Mouse (Mus musculus): ENCODE data around the gene Cygb. TPM values are rescaled to one million over a fixed set of nuclear protein-coding genes. Genes with fewer than 3 reads are reported as not detected.
A peak's percentile ranks its signal among the peaks of the same experiment; 100 is the strongest.
"Not testable (repeated sequence)": the region's sequence is repeated elsewhere in the genome, so short reads cannot be mapped to it uniquely, and the experiment has no call there.

Cygb gene
- polyA plus RNA-seq, 1 experiment = 3.4 TPM

DNA sequence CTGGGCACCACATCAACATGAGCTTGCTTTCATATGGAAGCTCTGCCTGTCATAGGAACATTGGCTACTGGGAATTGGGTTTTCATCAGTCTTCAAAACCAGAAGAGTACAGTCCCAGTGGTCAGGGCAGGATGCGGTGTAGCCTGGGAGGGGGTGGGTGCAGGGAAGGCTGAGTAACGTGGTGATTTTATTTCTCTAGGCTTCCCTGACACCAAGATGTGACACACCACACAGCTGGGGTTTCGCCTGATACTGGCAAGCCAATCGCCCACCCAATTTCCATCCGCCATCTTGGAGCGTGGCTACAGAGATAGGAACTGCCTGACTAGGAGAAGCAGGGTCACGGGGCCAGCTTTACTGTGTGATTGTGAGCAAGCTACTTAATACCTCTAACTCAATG lies 35.4 kb downstream of the Cygb start:
- peaks cover 38% of the 10 kb centered on the region for H3K4me1 ChIP-seq (ENCODE audit: control insufficient read depth, insufficient read depth, low read length)
- no peak overlapping the region for H3K4me3 ChIP-seq (replicated peaks; ENCODE audit: control insufficient read depth, low read depth, low read length)
- H3K27ac ChIP-seq (ENCODE audit: control insufficient read depth, insufficient read depth, low read depth, low read length, poor library complexity) = no peak overlapping the region
- WGBS = 73% methylated on average over 7 of the region's 7 CpGs
- no peak for TF ChIP-seq POLR2A (IDR thresholded peaks at IDR 0.05; ENCODE audit: borderline replicate concordance, control insufficient read depth, low read depth, low read length)
- no peak for TF ChIP-seq CTCF (IDR thresholded peaks at IDR 0.05; ENCODE audit: control insufficient read depth, insufficient read depth, low read length)

GRCm38 (mm10) chr11:116617641-116618040 lies 36.5 kb downstream of the Cygb start:
- 16% methylated on average over 7 of the region's 7 CpGs for WGBS
- TF ChIP-seq CTCF (IDR thresholded peaks at IDR 0.05; ENCODE audit: control insufficient read depth, insufficient read depth, low read length) = no peak
- TF ChIP-seq POLR2A (IDR thresholded peaks at IDR 0.05; ENCODE audit: borderline replicate concordance, control insufficient read depth, low read depth, low read length) = no peak
- Histone ChIP-seq H3K4me3 (replicated peaks; ENCODE audit: control insufficient read depth, low read depth, low read length) (no peak overlapping the region), H3K4me1 (ENCODE audit: control insufficient read depth, insufficient read depth, low read length) (peaks cover 36% of the 10 kb centered on the region), H3K27ac (ENCODE audit: control insufficient read depth, insufficient read depth, low read depth, low read length, poor library complexity) (peak overlapping the region; percentile 77)

DNA sequence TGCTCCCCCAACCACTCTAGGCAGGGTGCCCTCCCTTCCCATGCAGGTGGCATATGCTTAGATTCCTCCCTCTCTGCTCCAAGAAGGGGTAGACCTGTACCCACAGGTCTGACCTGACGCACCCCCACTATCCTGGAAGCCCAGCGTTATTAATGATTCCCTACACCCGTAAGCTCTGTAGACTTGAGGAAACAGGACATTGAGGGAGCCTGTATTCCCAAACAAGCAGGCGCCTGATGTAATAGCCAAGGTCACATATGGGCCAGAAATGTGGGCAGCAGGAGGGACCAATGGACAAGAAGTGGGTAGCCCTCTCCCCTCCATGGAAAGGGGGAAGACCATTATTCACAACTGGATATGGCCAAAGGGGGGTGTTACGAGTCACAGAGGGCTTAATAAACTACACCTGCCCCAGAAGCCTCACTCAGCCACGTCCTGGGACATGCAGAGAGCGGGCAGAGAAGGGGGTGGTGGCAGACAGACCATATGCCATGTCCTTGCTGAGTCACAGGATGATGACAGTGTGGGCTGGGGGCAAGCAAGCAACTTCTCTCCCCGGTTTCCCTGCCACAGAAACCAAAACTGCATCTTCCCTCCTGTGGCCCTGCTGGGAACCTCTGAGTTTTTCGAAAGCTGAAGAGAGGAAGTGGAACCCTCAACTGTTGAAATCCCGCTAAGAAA lies 37.5 kb downstream of the Cygb start:
- WGBS = 14% methylated on average over 10 of the region's 10 CpGs
- peak overlapping the region; percentile 82 for H3K27ac ChIP-seq (ENCODE audit: control insufficient read depth, insufficient read depth, low read depth, low read length, poor library complexity)
- H3K4me1 ChIP-seq (ENCODE audit: control insufficient read depth, insufficient read depth, low read length) = peaks cover 37% of the 10 kb centered on the region
- TF ChIP-seq CTCF (IDR thresholded peaks at IDR 0.05; ENCODE audit: control insufficient read depth, insufficient read depth, low read length) = no peak
- TF ChIP-seq POLR2A (IDR thresholded peaks at IDR 0.05; ENCODE audit: borderline replicate concordance, control insufficient read depth, low read depth, low read length) = no peak
- H3K4me3 ChIP-seq (replicated peaks; ENCODE audit: control insufficient read depth, low read depth, low read length) = peak overlapping the region; percentile 17

DNA sequence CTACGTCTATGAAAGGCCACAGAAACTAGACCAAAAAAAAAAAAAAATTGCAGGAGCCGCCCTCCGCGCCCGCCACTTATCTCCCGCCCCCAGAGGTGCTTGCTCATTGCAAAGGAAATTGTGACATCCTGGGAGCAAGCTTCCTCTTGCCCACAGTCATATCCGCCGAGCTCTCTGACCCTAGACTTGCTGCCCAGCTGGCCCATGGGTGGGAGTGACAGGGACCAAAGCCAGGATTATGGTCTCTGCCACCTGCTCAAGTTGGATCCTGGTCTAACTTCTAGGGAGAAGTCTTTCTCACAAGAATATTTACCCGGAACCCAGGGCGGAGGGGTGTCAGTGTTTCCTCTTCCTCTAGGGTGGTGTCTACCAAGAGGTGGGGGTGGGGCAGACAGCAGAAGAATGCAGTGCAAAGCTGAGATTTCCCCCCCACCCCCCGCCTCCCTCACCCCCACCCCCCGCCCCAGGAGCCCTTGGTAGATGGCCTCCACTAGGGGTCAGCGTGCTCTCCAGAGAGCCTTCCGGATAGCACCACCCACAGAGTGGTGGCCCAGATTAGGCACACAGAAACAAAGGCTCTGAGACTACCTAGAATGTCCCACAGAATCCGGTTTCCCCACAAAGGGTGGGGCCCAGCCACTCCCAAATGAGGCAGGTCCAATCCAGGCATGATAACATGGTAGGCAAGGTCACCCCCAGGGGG lies 38.2 kb downstream of the Cygb start:
- H3K27ac ChIP-seq (ENCODE audit: control insufficient read depth, insufficient read depth, low read depth, low read length, poor library complexity) = peak overlapping the region; percentile 84
- peaks cover 33% of the 10 kb centered on the region for H3K4me1 ChIP-seq (ENCODE audit: control insufficient read depth, insufficient read depth, low read length)
- under 1% methylated on average over 15 of the region's 15 CpGs for WGBS
- H3K4me3 ChIP-seq (replicated peaks; ENCODE audit: control insufficient read depth, low read depth, low read length) = peak overlapping the region; percentile 24
- TF ChIP-seq POLR2A (IDR thresholded peaks at IDR 0.05; ENCODE audit: borderline replicate concordance, control insufficient read depth, low read depth, low read length) (no peak), CTCF (IDR thresholded peaks at IDR 0.05; ENCODE audit: control insufficient read depth, insufficient read depth, low read length) (peak; percentile 43; the same call in 1 of the 2 replicates)

DNA sequence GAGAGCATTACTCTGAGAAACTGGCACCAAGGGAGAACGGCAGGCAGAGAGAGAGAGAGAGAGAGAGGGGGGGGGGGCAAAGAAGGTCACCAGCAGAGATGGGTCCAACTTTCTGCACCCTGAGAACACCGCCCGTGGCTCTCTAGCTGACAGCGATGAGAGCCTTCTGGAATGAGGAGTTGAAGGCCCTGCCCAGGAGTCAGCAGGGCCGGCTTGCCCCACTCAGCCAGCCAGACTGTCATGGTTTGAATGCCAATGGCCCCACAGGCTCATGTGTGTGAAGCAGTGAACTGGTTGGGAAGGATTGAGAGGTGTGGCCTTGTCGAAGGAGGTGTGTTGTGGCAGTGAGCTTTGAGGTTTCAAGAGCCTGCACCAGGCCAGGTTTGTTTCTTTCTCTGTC lies 40.9 kb downstream of the Cygb start:
- TF ChIP-seq POLR2A (IDR thresholded peaks at IDR 0.05; ENCODE audit: borderline replicate concordance, control insufficient read depth, low read depth, low read length) = no peak
- TF ChIP-seq CTCF (IDR thresholded peaks at IDR 0.05; ENCODE audit: control insufficient read depth, insufficient read depth, low read length) = no peak
- Histone ChIP-seq H3K4me1 (ENCODE audit: control insufficient read depth, insufficient read depth, low read length) (peaks cover 24% of the 10 kb centered on the region), H3K4me3 (replicated peaks; ENCODE audit: control insufficient read depth, low read depth, low read length) (no peak overlapping the region), H3K27ac (ENCODE audit: control insufficient read depth, insufficient read depth, low read depth, low read length, poor library complexity) (no peak overlapping the region; the same call in 1 of the 2 replicates)
- 86% methylated on average over 6 of the region's 6 CpGs for WGBS

DNA sequence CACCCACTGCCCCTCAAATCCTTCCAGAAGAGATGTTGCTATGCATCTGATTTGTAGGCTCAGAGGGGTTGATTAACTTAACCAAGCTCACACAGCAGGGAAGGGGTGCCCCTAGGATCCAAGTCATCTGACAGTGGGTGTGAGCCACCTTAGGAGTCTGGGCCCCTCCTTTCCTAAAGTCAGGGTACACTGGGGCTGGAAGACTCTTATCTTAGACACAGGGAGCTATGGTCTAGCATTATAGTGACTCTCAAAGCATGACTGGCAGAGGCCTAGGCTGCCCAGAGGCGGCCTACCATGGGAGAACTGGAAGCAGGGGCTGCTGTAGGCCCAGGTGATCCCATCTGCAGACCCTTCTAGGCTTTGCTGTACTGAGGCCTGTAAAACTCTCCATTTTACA lies 41.6 kb downstream of the Cygb start:
- TF ChIP-seq CTCF (IDR thresholded peaks at IDR 0.05; ENCODE audit: control insufficient read depth, insufficient read depth, low read length) (no peak), POLR2A (IDR thresholded peaks at IDR 0.05; ENCODE audit: borderline replicate concordance, control insufficient read depth, low read depth, low read length) (no peak)
- H3K4me1 ChIP-seq (ENCODE audit: control insufficient read depth, insufficient read depth, low read length) = peaks cover 19% of the 10 kb centered on the region
- H3K27ac ChIP-seq (ENCODE audit: control insufficient read depth, insufficient read depth, low read depth, low read length, poor library complexity) = no peak overlapping the region
- 85% methylated on average over 1 of the region's 1 CpGs for WGBS
- no peak overlapping the region for H3K4me3 ChIP-seq (replicated peaks; ENCODE audit: control insufficient read depth, low read depth, low read length)

DNA sequence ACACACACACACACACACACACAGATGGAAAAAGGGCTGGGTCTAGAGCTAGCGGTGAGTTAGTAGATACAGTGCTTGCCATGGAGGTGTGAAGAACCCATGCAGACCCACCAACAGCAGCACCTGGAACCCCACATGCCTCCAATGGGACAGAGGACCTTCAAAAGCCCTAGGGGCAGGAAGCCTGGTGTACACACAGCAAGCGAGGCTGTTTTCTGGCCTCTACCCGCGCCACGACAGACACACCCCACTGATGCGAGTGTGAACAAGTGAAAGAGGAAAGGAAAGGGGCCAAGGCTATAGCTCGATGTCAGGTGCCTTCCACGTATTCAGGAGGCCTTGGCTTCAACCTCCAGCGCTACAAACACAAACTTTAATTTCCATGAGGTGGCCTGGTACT lies 42.2 kb downstream of the Cygb start:
- TF ChIP-seq CTCF (IDR thresholded peaks at IDR 0.05; ENCODE audit: control insufficient read depth, insufficient read depth, low read length) = no peak
- no peak for TF ChIP-seq POLR2A (IDR thresholded peaks at IDR 0.05; ENCODE audit: borderline replicate concordance, control insufficient read depth, low read depth, low read length)
- H3K27ac ChIP-seq (ENCODE audit: control insufficient read depth, insufficient read depth, low read depth, low read length, poor library complexity) = peak overlapping the region; percentile 49
- 75% methylated on average over 9 of the region's 9 CpGs for WGBS
- H3K4me3 ChIP-seq (replicated peaks; ENCODE audit: control insufficient read depth, low read depth, low read length) = no peak overlapping the region
- peaks cover 19% of the 10 kb centered on the region for H3K4me1 ChIP-seq (ENCODE audit: control insufficient read depth, insufficient read depth, low read length)

- Histone ChIP-seq H3K4me1 (ENCODE audit: control insufficient read depth, insufficient read depth, low read length) (peaks cover 17% of the 10 kb centered on the region), H3K27ac (ENCODE audit: control insufficient read depth, insufficient read depth, low read depth, low read length, poor library complexity) (peak overlapping the region; percentile 51)
- H3K4me3 ChIP-seq (replicated peaks; ENCODE audit: control insufficient read depth, low read depth, low read length) = not testable (repeated sequence)
- 49% methylated on average over 9 of the region's 9 CpGs for WGBS
Observed at GRCm38 (mm10) chr11:116611168-116611567, 42.9 kb downstream of the Cygb start.

Measured in bone marrow, adult 2 months (tissue).